Mouse (Mus musculus): ENCODE measurements around the gene Prtn3. TPM values are rescaled to one million over a fixed set of nuclear protein-coding genes. Genes with fewer than 3 reads are reported as not detected.

Gene Prtn3
- total RNA-seq, 2 experiments from 2014 or later = 2.2 to 7.0 TPM

DNA sequence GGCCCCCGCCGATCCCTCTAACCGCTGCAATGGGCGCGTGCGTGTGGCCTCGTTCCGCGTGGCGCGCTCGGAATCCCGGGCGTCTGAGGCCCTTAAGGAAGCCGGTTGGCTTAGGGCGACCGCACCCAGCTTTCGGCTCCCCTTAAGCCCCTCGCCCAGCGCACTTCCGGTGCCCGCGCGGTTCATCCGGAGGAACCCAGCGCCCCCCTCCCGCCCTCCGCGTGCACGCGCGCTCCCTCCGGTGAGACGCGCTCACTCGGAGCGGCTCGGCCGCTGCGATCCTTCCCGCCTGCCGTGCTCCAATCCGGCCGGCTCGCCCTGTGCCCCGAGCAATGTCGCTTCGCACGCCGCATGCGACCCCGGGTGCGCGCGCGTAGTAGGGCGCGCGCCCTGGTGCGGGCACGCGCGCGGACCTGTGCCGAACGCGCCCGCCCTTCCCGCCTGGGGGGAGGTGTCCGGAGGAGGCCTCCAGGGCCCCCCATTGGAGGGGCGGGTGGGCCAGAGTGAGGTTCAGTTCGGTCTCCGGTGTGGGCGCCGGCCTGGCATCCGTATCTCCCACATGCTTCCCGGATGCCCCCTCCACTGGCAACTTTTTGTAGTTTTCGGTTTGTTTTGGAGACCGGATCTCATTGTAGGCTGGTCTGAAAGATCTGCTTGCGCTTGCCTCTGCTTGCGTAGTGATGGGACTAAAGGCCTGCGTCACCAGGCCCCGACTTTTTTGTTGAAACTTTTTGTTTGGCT lies 19.3 kb upstream of the Prtn3 start:
- no peak for DNase-seq (ENCODE audit: low spot score in 2 of 2)

DNA sequence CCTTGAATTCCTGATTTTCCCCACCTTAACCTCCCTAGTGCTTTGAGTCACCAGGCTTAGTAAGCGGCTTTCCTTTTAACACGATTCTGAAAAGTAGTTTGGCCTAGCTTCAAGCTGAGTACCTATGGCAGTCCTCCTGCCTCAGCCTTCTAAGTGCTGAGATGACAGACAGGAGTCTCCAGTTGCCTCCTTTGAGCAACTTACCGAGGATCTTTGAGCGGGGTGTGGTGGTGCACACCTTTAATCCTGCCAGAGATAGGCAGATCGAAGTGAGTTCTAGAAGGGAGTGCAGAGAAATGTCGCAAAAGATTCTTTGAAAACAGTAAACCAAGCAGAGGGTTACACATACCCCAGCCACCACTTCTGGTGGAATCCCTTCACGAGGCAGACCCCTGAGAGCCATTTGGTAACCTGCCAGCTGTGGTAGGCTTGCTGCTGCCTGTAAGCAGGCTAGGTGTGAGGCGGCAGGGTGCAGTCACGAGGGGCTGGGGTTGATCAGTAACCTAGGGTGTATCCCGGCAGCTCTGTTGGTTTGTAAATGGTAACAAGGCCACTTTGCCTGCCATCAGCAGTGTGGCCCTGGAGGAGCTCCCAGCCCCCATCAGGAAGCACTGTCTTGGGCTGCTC lies 18.6 kb upstream of the Prtn3 start:
- DNase-seq (ENCODE audit: low spot score in 2 of 2) = no peak

DNA sequence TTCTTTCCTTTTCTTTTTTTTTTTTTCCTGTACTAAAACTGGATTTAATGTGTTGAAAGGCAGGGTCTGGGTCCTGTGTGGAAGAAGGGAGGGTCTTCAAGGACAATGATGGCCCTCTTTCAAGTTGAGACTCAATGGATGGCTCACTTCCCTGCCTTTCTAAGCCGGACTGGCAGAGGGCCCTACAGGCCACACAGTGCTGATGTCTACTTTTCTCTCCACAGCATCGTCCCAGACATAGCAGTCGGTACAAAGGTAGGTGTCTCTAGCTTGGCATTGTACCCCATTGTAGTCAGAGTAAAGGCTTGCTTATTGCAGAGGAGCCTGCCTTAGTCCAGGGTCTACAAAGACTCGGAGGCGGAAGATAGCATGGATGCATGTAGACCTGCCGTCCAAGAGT lies 18.0 kb upstream of the Prtn3 start:
- no peak for DNase-seq (ENCODE audit: low spot score in 2 of 2)

DNA sequence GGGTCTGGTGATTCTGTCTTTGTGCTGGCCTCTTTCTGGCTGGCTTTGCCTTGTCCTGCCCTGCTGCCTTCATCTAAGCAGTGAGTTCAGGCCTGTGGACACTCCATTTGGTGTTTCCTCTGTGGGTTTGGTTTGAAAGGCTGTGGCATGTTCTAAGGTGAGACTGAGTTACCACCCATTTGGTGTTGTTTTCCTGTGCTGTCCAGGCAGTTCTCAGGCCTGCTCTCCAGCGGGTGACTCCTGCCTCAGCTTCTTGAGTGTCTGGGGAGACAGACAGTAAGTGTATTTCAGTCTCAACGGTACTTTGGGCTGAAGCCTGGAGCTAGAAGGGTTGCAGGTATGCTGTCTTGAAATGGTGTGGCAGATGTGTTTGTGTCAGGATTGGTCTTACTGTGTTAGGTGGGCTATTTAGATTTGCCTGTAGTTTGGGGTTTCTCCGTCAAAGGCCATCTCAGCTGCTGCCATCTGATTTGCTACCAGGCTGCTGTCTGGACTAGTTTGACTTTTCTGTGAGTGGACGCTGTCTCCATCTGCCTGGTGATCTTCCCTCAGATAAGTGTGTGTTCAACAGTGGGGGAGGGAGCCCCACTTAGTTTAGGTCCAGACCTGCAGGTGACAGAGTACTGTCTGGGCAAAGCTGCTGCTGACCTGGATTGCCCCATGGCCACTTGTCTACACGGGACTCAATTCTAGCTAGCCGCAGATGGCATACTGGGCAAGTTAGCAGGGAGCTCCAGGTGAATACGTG lies 17.4 kb upstream of the Prtn3 start:
- DNase-seq (ENCODE audit: low spot score in 2 of 2) = no peak

DNA sequence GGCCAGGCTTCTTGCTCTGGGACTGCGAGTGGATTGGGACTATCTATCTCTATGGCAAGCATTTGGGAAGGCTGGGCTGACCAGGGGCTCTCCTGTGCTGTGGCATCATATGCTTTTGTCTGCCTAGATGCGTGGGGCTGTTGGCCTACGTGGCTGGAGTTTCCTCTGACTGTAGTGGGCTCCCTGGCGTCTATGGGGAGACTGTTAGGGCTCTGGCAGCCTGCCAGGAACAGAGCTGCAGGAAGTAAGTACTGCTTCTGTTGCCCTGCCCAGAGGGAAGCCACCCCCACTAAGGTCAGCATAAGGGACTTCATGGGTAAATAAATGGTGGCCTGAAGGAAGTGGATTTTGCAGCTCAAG lies 16.8 kb upstream of the Prtn3 start:
- DNase-seq (ENCODE audit: low spot score in 2 of 2) = no peak

DNA sequence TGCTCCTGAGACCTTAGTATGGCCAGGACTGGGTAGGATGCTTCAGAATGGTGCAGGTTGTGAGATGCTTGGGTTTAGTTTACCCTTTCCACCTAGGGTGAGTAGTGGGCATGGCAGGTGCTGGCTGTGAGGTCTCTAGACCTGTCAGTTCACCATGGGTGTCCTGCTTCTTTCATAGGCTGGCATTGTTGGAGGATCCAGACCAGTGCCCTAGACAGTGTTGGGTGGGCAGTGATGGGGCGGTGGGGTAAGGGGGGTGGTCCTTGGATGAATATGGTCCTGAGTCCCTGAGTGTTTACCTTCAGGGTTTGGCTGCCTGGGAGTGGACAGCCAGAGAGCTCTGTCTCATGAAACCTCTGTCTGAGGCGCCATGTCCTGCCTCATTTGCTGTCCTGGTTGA lies 16.4 kb upstream of the Prtn3 start:
- DNase-seq (ENCODE audit: low spot score in 2 of 2) = no peak

DNA sequence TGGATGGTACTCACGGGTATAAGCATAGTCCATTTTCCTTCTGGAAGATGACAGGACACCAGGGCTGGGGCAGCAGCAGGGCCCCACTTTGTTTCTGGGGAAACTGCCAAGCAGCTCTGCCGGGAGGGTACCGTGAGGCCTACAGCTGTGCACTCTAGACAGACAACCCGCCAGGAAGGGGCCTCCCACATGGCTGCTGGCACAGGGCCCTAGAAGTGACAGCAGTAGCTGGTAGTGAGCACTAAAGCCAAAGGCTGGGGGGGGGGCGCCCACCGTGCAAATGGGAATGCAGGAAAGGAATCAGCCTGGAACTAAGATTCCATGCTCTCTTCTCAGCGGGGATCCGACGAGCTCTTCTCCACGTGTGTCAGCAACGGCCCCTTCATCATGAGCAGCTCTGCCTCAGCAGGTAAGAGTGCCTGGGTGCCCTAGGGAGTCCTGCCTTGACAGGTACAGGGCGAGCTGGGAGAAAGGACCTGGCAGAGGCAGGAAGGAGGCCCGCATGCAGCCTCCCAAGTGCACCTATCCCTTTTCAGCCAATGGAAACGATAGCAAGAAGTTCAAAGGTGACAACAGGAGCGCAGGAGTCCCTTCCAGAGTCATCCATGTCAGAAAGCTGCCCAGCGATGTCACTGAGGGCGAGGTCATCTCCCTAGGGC lies 15.7 kb upstream of the Prtn3 start:
- DNase-seq (ENCODE audit: low spot score in 2 of 2) = no peak

DNA sequence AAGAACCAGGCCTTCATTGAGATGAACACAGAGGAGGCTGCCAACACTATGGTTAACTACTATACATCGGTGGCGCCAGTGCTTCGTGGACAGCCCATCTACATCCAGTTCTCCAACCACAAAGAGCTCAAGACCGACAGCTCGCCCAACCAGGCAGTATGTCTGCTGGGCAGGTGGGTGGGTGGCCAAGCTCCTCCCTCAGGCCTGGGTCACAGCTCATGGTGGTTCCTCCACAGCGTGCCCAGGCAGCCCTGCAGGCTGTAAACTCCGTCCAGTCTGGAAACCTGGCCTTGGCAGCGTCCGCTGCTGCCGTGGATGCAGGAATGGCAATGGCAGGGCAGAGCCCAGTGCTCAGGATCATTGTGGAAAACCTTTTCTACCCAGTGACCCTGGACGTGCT lies 15.2 kb upstream of the Prtn3 start:
- DNase-seq (ENCODE audit: low spot score in 2 of 2) = no peak

DNA sequence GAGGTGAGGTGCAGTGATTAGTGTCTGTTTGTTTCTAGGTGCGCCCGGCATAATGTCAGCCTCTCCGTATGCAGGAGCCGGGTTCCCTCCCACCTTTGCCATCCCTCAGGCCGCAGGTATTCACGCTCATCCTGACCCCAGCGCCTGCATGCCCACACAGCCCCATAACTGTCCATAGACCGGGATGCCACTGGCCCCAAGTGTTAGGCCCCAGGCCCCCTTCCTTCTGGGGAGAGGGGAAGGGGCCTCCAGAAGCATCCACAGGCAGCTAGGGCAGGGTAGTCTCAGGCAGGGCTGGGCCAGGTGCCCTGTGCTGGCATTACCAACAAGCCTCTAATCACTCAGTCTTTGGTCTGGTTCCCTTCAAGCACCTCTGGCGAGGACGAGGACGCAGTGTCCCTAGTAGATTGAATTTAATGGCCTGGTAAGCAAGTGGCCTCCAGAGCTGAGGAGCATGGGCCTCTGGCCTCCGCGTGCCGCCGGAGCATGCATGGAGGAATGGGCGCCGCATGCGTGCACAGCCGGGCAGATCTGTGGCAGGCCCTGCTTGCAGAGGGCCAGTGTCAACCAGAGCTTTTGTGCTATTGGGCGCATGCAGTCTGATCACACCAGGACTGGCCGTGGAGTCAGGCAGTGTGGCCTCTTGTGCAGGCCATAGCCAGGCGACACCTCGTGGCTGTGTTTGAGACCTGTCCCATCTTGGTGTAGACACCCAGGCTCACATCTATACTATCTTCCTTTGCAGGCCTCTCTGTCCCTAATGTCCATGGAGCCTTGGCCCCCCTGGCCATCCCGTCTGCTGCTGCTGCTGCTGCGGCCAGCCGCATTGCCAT lies 14.0 kb upstream of the Prtn3 start:
- no peak for DNase-seq (ENCODE audit: low spot score in 2 of 2)

DNA sequence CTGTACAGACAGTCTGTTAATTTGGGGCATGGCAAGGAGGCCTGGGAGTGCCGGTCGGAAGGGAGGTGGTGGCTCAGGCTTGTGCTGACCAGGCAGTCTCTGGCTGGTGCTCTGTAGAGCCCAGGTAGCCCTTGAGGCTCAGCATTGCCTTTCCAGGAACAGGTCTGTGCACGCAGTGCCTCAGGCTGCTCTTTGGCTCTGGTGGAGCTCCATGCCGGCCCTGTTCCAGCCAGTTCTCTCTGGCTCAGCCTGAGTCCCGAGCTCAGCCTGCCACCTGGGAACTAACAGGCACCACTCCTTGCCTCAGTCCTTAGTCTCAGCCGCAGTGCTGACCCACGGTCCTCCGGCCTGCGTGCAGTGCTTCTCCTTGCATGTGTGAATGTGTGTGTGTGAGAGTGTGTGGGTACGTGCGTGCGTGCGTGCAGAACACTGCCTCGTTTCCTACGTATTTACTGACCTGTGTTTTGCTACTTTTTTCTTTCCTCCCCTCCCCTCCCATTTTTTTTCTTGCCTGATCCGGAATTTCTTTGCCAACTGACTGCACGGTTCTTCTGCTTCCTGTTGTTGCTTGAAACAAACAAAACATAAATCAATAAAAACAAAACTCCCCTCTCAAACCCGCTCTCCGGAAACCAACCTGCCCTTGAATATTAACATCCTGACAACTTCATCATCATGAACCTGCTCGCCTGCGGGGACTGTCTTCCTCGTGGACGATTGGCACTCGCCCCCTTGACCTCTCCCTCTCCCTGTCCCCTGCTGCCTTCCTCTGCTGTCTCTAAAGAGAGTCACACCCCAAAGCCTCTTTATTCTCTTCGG lies 12.8 kb upstream of the Prtn3 start:
- DNase-seq (ENCODE audit: low spot score in 2 of 2) = no peak

DNA sequence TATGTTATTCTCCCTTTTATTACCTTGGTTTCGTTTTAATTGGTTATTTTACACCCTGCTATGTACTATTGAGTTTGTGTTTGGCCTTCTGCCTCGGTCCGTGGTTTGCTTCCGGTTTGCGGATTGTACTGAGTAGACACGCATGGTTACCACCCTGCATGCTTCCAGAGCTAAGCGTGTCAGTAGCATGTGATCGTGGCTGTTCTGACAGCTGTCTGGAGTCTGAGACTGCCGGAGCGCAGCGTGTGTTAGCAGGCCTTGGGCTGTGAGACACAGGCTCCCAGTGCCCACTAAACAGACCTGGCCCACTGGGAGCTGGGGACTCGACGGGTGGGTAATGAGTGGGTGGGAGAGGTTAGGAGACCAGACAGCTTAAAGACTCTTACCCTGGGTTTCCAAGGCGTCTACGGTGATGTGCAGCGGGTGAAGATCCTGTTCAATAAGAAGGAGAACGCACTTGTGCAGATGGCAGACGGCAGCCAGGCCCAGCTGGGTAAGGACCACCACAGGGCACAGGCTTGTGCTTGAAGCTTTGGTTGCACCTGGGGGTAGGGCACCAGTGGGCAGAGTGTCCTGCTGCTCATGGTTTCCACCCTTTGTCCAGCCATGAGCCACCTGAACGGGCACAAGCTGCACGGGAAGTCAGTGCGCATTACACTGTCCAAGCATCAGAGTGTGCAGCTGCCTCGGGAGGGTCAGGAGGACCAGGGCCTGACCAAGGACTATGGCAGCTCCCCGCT lies 12.1 kb upstream of the Prtn3 start:
- DNase-seq (ENCODE audit: low spot score in 2 of 2) = no peak

DNA sequence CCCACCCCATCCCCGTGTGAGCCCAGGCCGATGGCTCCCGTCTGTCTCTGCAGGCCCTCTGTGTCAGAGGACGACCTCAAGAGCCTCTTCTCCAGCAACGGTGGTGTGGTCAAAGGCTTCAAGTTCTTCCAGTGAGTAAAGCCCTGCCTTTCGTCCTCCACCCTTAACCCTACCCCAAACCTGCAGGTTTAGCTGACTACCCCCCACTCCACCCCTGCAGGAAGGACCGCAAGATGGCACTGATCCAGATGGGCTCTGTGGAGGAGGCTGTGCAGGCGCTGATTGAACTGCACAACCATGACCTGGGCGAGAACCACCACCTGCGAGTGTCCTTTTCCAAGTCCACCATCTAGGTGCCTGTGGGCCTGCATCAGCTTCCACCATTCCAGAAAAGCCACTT lies 11.4 kb upstream of the Prtn3 start:
- no peak for DNase-seq (ENCODE audit: low spot score in 2 of 2)

DNA sequence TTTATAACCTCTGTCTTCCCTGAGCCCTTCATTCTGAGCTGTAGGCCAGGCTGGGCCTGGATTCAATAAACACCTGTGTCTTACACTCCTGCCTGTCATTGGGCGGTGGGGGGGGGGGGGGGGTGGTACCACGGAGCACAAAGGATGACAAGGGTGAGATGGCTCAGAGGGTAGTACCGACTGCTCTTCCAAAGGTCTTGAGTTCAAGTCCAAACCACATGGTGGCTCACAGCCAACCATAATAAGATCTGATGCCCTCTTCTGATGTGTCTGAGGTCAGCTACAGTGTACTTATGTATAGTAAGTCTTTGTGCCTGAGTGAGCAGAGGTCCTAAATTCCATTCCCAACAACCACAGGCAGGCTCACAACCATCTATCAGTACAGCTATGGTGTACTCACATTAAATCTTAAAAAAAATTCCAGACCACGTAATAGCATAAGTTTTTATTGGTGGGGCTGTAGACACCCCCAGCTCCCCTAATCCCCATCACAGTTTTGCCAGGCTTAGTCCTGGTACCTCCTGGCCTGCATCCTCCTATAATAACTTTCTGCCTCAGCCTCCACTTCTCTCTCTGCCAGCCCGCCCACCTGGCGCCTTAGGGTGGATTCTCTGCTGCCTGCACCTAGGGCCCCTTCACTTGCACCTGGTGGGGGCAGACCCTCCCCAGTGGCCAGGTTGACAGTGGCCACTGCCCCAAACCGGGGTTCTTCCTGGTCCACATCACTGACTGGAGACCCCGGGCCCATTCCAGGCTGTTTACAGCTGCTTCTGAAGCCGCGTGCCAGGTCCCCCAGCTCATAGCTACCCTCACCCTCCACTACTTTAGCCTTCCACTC lies 9.7 kb upstream of the Prtn3 start:
- DNase-seq (ENCODE audit: low spot score in 2 of 2) = no peak

DNA sequence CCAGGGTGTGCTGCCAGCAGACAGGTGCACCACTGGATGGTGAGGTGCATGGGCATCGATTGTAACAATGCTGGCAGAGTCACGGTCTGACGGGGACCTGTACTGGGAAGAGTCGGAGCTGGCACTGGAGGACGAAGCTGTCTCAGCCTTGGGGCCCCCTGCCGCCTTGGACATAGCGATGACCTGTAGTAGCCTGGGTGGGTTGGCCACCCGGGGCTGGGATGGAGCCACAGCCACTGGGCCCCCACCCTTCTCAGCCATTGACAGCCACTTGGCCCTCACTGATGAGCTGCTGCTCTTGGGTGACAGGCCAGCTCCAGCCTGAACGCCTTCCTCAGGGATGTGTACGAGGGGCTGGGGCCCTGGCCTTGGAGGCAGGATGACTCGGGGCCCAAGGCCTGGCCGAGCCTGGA lies 9.1 kb upstream of the Prtn3 start:
- DNase-seq (ENCODE audit: low spot score in 2 of 2) = no peak

DNA sequence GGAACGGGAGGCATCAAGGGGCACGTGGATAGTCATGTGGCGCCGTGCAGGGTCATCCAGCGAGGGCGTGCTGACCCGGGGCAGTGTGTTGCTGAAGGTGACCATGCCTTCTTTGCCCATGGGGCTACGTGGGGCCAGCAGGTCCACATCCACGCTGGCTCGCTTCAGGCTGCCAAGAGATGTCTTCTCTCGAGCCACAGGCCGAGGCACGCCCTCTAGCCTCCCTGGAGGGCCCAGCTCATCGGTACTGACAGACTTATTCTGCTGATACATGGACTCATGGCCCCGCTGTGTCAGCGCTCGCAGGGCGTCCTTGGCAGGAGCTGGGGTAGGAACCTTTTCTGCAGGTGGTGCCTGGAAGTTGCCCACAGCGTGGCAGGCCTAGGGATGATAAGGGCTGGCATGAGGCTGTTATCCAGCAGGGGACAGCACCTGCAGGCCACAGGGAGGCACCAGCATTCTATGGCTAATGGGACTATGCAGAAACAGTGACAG lies 8.4 kb upstream of the Prtn3 start:
- DNase-seq (ENCODE audit: low spot score in 2 of 2) = no peak

DNA sequence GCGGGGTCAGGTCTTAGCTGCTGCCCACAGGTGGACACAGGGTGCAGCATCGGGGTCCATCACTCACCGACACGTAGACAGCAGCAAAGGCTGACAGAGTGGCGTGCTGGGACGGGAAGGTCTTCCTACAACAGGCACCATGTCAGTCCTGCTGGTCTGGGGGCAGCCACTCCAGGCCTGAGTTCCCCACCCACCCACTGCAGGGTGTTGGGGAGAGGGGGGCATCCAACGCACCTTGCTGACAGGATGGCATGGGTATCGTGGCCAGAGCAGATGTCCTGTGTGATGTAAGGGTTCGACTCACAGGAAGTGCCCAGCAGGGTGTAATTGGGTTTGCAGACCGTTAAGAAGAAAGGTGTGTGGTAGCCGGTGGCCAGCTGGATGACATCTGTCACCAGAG lies 7.7 kb upstream of the Prtn3 start:
- DNase-seq (ENCODE audit: low spot score in 2 of 2) = no peak

DNA sequence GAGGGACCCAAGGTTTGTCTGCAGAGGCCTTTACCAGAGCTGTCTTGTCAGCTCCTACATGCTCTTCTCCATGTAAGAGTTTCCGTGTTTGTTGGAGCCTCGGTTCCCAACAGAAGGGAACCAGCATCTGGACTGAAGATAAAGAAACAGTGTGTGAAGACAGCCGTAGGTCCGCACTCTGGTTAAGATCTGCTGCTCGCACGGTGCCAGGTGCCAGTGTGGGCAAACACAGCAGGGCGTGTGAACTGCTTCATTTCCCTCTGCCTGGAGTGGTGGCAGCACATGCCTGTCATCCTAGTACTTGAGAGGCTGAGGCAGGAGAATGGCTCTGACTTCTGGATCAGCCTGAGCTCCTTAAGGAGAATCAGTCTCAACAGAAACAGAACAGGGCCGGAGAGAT lies 2.4 kb upstream of the Prtn3 start:
- no peak for DNase-seq (ENCODE audit: low spot score in 2 of 2)

DNA sequence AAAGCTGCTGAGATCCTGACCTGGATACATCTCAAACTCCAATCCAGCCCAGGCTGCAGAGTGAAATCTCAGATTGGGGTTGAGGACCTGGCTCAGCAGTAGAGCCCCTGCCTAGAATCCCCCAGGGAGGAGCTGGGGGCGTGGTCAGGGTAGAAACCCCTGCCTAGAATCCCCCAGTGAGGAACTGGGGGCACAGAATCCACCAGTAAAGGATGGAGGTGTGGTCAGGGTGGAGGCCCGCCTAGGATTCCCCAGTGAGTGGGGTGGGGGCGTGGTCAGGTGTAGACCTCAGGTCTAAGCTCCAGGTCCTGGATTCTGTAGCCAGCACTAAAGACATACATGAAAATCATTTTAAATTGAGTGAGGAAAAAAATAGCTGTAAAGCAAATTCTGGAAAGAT lies 1.4 kb upstream of the Prtn3 start:
- DNase-seq (ENCODE audit: low spot score in 2 of 2) = no peak
